Mouse (Mus musculus): ENCODE measurements around the gene Hapln1.
A peak's percentile ranks its signal among the peaks of the same experiment; 100 is the strongest.

The Hapln1 gene

GRCm38 (mm10) chr13:89600466-89600865 is 60.9 kb downstream of the Hapln1 start:
- no peak for DNase-seq (ENCODE audit: low spot score in 2 of 2)

- no peak for DNase-seq (ENCODE audit: low spot score in 2 of 2)
Measured at GRCm38 (mm10) chr13:89603336-89603735, 63.7 kb downstream of the Hapln1 start.

- DNase-seq (ENCODE audit: low spot score in 2 of 2) = no peak
Measured at GRCm38 (mm10) chr13:89607399-89607798, 67.8 kb downstream of the Hapln1 start.

- no peak for DNase-seq (ENCODE audit: low spot score in 2 of 2)
Measured at GRCm38 (mm10) chr13:89619064-89619463, 79.5 kb downstream of the Hapln1 start.

GRCm38 (mm10) chr13:89634137-89634683 is 94.6 kb downstream of the Hapln1 start:
- DNase-seq (ENCODE audit: low spot score in 2 of 2) = peak in 1 of 2 experiments; percentile 49

GRCm38 (mm10) chr13:89637012-89637411 is 97.4 kb downstream of the Hapln1 start:
- no peak for DNase-seq (ENCODE audit: low spot score in 2 of 2)

- no peak for DNase-seq (ENCODE audit: low spot score in 2 of 2)
Measured at GRCm38 (mm10) chr13:89645589-89645988, 106.0 kb downstream of the Hapln1 start.

- DNase-seq (ENCODE audit: low spot score in 2 of 2) = no peak
Measured at GRCm38 (mm10) chr13:89652773-89653172, 113.2 kb downstream of the Hapln1 start.

- DNase-seq (ENCODE audit: low spot score in 2 of 2) = no peak
Measured at GRCm38 (mm10) chr13:89653279-89653678, 113.7 kb downstream of the Hapln1 start.

- DNase-seq (ENCODE audit: low spot score in 2 of 2) = peak in 1 of 2 experiments; percentile 17
Measured at GRCm38 (mm10) chr13:89657046-89657445, 117.5 kb downstream of the Hapln1 start.
